Mouse (Mus musculus) ES-E14 (cell line): ENCODE results near the gene Aida.

Source experiments
- CHD2 ChIP-seq: IDR thresholded peaks from 2 replicates; pipeline ENCODE4 v1.6.1; 2014; ENCODE audit warnings: mild to moderate bottlenecking, low read depth, low read length, inconsistent platforms
- HCFC1 ChIP-seq: IDR thresholded peaks from 2 replicates; pipeline ENCODE4 v1.6.1; 2012; ENCODE audit warnings: low read length, inconsistent platforms, borderline replicate concordance; ENCODE audit not compliant: insufficient read depth
- MAFK ChIP-seq: IDR thresholded peaks from 2 replicates; pipeline ENCODE4 v1.6.1; 2014; ENCODE audit warnings: mild to moderate bottlenecking, low read depth, low read length, inconsistent platforms; ENCODE audit not compliant: insufficient read depth
- ZC3H11A ChIP-seq: IDR thresholded peaks from 2 replicates; pipeline ENCODE4 v1.6.1; 2012; ENCODE audit warnings: low read depth, mild to moderate bottlenecking, inconsistent platforms, low read length, borderline replicate concordance
- ZNF384 ChIP-seq: IDR thresholded peaks from 2 replicates; pipeline ENCODE4 v1.6.1; 2012; ENCODE audit warnings: low read depth, low read length, inconsistent platforms

GRCm38 (mm10) chr1:183252574-183252973, 43.8 kb upstream of the Aida start:
- TF ChIP-seq HCFC1, result no peak
- no peak for TF ChIP-seq ZC3H11A
- no peak for TF ChIP-seq CHD2
- no peak for TF ChIP-seq ZNF384
- TF ChIP-seq MAFK, result no peak
